Mouse (Mus musculus) retina, postnatal 7 days (tissue): Measurements from ENCODE around the gene Umodl1.

Experiments
- DNase-seq: peaks from one replicate; pipeline ENCODE4 v3.0.0-alpha.2; 2012; ENCODE audit warnings: low read depth, low spot score

The Umodl1 gene

DNA sequence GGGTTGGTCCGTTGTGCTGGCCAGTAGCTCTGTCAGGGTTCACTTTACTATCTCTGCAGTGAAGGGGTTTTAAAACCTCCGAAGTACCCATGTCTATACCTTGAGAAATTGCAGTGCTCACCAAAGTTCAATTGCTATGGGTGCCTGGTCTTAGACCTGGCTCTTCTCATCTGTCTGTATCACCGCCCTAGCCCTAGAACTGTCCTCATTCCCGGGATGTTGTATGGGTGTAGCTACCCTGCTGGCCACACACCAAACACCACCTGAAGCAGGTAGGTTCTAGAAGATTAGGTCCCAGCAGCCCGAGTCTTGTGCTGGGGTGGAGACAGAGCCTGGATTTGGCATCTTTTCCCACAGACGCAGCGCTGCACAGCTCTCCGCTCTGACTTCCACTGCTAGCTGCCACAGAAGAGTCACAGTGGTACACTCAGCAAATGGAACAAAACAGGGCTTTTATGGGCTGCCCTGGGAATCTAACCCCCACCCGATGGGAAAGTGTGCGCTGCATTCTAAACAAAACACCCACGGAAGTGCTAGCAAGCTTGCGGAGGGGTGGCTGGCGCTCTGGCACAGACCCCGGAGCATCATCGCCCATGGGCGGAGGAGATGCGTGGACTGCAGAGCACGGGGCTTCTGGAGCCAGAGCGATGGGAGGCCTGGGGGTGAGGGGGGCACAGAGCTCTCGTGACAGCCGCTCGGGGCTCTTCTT lies 81.9 kb downstream of the Umodl1 start:
- no peak for DNase-seq

DNA sequence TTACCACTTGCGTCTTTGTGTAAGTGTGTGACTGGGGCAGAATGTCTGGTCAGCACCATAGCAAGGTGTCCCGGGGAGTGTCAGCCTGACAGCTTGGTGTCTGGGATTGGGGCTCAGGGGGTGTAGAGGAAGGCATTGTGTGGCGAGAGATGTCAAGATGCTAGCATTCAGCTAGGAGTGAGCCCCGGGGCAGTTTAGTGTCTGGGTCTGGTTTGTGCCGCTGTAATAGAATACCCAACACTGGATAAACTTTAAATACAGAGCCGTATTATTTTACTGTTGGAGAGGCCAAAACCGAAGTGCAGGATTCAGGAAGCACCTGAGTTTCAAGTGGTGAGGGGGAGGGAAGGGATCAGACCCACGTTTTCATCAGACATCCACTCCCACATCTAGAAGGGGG lies 82.9 kb downstream of the Umodl1 start:
- DNase-seq: no peak

DNA sequence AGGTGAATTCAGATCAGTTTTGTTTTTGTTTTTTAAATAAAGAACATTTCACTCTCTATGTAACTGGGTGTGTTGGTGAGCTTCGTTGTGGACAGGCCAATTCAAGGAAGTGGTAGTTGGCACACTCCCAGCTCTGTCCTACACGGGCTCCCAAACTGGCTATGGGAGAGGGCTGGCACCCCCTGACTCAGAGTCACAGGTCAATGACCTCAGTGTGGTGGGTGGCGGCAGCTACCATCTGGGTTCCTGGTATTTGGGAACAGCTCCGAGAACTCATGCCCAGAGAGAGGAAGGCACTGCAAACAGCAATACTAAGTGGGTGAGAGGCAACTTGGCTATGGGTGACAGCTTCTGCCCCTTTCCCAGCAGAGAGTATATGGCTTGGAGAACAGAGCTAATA lies 83.9 kb downstream of the Umodl1 start:
- no peak for DNase-seq

DNA sequence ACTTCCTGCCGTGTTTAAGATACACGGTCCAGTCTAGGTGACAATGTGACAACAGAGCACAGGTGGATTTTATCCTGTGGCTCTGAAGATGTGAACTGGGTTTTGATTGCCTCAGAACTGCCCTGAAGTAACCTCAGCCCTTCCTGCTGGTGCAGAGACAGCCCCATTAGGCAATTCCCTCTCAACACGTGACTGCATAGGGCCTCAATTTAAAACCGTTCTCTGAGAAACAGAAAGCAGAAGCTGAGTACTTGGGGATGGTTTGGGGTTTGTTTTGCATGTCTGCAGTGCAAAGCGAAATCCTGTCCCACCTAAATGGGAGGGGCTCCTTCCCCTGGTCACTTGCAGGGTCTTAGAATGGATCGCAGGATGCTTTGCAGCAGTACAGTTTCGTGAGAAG lies 85.2 kb downstream of the Umodl1 start:
- no peak for DNase-seq

DNA sequence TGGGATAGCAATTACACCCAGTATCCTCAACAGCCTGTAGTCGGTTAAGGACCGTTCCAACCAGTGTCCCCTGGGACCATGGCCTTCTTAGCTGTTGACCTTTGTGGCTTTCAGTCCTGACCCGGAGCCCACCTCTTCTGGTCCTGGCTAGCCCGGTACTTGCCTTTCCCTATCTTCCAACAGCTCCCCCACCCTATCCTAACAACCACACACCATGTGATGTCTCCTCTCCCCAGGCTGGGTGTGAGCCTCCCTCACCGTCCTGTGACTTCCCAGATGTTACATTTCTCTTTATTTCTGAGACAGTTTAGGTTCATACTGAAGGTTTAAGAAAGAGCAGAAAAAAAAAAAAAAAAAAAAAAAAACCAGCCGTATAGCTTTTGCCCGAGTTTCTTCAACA lies 86.0 kb downstream of the Umodl1 start:
- DNase-seq: no peak

GRCm38 (mm10) chr17:31042751-31043150 lies 88.3 kb downstream of the Umodl1 start:
- no peak for DNase-seq

- DNase-seq: peak; percentile 67
These were observed 102.9 kb downstream of the Umodl1 start, which contains the start of gene Abcg1 for GRCm38 (mm10) chr17:31057151-31057890. TSS of gene Abcg1 (plus strand) at chr17:31057675.

GRCm38 (mm10) chr17:31057891-31058744 lies 103.7 kb downstream of the Umodl1 start:
- DNase-seq: no peak

- peak; percentile 81 for DNase-seq
These were observed 104.3 kb downstream of the Umodl1 start for GRCm38 (mm10) chr17:31058745-31059085.

DNA sequence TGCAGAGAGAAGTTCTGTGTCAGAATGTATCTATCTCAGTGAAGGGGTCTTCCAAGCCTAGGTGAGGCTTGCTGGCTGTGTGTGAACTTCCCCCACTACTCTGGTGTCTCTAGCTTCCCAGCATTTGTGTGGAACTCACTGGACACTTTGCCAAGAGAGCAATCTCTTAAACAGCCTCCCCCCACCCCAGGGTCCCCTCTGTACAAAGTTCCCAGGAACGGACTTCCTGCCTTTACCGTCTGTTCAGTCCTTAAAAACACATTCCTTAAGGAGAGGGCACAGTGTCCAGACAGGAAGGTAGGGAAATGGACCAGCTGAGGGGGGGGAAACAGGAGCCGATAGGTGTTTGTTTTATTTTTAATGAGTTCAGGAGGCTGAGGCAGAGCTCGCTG lies 105.8 kb downstream of the Umodl1 start:
- DNase-seq: no peak
